ENCODE assay signal across 16 mouse cellular contexts in the genomic region with DNA sequence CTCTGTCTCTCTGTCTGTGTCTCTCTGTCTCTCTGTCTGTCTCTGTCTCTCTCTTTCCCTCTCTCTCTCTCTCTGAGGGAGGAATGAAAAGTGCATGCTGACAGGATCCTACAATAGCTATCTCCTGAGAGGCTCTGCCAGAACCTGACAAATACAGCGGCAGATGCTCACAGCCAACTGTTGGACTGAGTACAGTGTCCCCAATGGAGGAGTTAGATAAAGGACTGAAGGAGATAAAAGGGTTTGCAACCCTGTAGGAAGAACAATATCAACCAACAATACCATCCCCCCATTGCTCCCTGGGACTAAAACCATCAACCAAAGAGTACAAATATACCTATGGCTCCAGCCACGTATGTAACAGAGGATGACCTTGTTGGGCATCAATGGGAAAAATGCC.
"Had no signal": no experiment of that assay in that cellular context is flagged by ENCODE, and none has a peak within 500 bp of the region (broad histone marks: within the 10 kb centered on the region; RNA-seq: fewer than 3 reads in every experiment).

No protein-coding gene starts in this region.

- H3K9me3 ChIP-seq: neural tube, embryonic 12.5 days; neural tube, embryonic 13.5 days; neural tube, embryonic 15.5 days; stomach, embryonic 15.5 days had no signal

- H3K36me3 ChIP-seq: neural tube, embryonic 12.5 days; neural tube, embryonic 13.5 days; neural tube, embryonic 15.5 days; stomach, embryonic 15.5 days had no signal

- H3K27ac ChIP-seq: neural tube, embryonic 12.5 days; neural tube, embryonic 13.5 days; neural tube, embryonic 15.5 days; stomach, embryonic 15.5 days; stomach, postnatal 0 days had no signal

- H3K4me3 ChIP-seq: neural tube, embryonic 12.5 days; neural tube, embryonic 13.5 days; neural tube, embryonic 15.5 days; stomach, embryonic 15.5 days had no signal

- H3K27me3 ChIP-seq: neural tube, embryonic 12.5 days; neural tube, embryonic 13.5 days; neural tube, embryonic 15.5 days; stomach, embryonic 15.5 days had no signal

- H3K9ac ChIP-seq: neural tube, embryonic 12.5 days; neural tube, embryonic 13.5 days; neural tube, embryonic 15.5 days; stomach, embryonic 15.5 days had no signal

- H3K4me2 ChIP-seq: neural tube, embryonic 12.5 days; neural tube, embryonic 13.5 days; neural tube, embryonic 15.5 days; stomach, embryonic 15.5 days had no signal

- H3K4me1 ChIP-seq: neural tube, embryonic 12.5 days; neural tube, embryonic 13.5 days; neural tube, embryonic 15.5 days; stomach, embryonic 15.5 days had no signal

- DNase-seq: retina, postnatal 1 day; right cerebral cortex, adult 18-20 months; right cerebral cortex, postnatal 14 days; right cerebral cortex, postnatal 25 days; right cerebral cortex, postnatal 4 days; spleen, adult 18-20 months; thymus, adult 18-20 months; thymus, postnatal 14 days; thymus, postnatal 25 days; thymus, postnatal 36 days; thymus, postnatal 4 days had no signal
